Mouse (Mus musculus): ENCODE measurements around the gene Olfr1496. TPM values are rescaled to one million over a fixed set of nuclear protein-coding genes. Genes with fewer than 3 reads are reported as not detected.

Gene Olfr1496
- total RNA-seq (2012; rRNA removed) (not detected in 2 replicates), total RNA-seq (2014; rRNA removed) (not detected in 2 replicates), polyA plus RNA-seq (2012; ENCODE audit: insufficient read length, low read depth) (not detected in 2 replicates)

DNA sequence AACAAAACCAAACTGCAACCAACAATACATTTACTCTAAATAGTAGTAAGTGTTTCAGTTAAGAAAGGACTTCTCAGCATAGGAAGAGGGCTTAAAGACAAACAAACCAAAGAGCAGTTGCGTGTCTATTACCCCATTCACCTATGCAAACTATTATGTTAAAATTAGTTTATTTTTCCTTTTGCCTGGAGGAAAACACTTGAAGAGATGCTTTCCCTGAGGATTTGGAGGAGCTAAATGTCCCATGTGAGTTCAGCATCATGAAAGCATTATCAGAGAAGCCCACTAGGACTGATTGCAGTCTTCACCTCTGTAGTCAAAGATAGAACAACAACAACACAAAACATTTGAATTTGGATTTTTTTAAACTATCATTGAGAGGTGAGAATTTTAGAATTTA is at the start of gene Olfr1496:
TSS of gene Olfr1496 (plus strand) at position 301 of the 400 bp plus-strand sequence.
- Histone ChIP-seq H3K4me3 (replicated peaks in 1 of 3; ENCODE audit: low read depth in 2 of 3, low read length in 2 of 3, poor library complexity in 1 of 3) (no peak within 1 kb of the TSS), H3K4me2 (ENCODE audit: insufficient read depth, low read depth, poor library complexity, severe bottlenecking) (no peak within 1 kb of the TSS), H3K79me2 (replicated peaks; ENCODE audit: control insufficient read depth, extremely low read depth, insufficient read depth, poor library complexity, severe bottlenecking) (no peaks in the 10 kb centered on the region), H3K36me3 (replicated peaks in 1 of 2; ENCODE audit: control insufficient read depth in 1 of 2, insufficient read depth in 1 of 2, low read length in 1 of 2) (no peaks in the 10 kb centered on the region), H3K27me3 (replicated peaks) (no peaks in the 10 kb centered on the region), H3K27ac (ENCODE audit: insufficient read depth, low read depth) (no peak within 1 kb of the TSS), H3K9me3 (replicated peaks; ENCODE audit: low read length) (no peaks in the 10 kb centered on the region), H3K4me1 (ENCODE audit: control insufficient read depth in 1 of 2, insufficient read depth in 2 of 2) (no peaks in the 10 kb centered on the region), H3K9ac (ENCODE audit: insufficient read depth, low read depth) (no peak within 1 kb of the TSS)
- dilution Hi-C loops (cut with MboI; ENCODE audit: extremely low pct_ligation_motif_present, extremely low pct_unique_long_range_greater_than_20kb, low sequenced_read_pairs), result no loop called here
- DNase-seq (ENCODE audit: extremely low read depth), result no peak
- in situ Hi-C loops (cut with MboI; ENCODE audit: low pct_ligation_motif_present, low pct_unique_long_range_greater_than_20kb, low sequenced_read_pairs), result no loop called here
- TF ChIP-seq ZC3H11A (IDR thresholded peaks at IDR 0.05; ENCODE audit: low read depth, low read length) (no peak), MEF2A (IDR thresholded peaks at IDR 0.05; ENCODE audit: borderline replicate concordance, low read depth, low read length) (no peak), JUND (conservative IDR thresholded peaks at IDR 0.05; ENCODE audit: low read depth, low read length) (no peak), SMC3 (IDR thresholded peaks at IDR 0.05; ENCODE audit: low read depth, low read length) (no peak), CHD1 (IDR thresholded peaks at IDR 0.05; ENCODE audit: low read depth, low read length) (no peak), NELFE (IDR thresholded peaks at IDR 0.05; ENCODE audit: low read depth, low read length) (no peak), NRF1 (IDR thresholded peaks at IDR 0.05; ENCODE audit: low read depth, low read length) (no peak), RAD21 (IDR thresholded peaks at IDR 0.05; ENCODE audit: low read depth, low read length) (no peak), TBP (conservative IDR thresholded peaks at IDR 0.05; ENCODE audit: low read depth, low read length) (no peak)

DNA sequence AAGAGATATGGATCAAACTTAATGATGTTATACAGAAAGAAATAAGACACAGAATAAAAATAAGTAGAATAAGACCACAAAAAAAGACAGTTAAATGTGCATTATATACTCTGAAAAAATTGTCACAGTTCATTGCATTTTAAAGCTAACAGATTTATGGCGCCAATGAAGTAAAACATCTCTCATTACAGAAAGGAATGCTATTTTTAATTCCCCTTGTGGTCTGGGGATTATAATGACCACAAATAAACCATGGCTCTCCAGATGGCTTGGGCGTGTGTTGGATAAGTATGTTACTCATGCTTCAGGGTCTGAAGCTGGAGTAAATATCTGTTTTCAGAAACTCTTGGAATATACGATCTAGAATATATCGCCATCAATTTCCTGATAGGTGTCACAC is 38.2 kb upstream of the Olfr1496 start, which contains the start of gene Olfr1494:
TSS of gene Olfr1494 (plus strand) at position 301 of the 400 bp plus-strand sequence.
- Histone ChIP-seq H3K36me3 (replicated peaks in 1 of 2; ENCODE audit: control insufficient read depth in 1 of 2, insufficient read depth in 1 of 2, low read length in 1 of 2) (no peaks in the 10 kb centered on the region), H3K27ac (ENCODE audit: insufficient read depth, low read depth) (no peak within 1 kb of the TSS), H3K4me1 (ENCODE audit: control insufficient read depth in 1 of 2, insufficient read depth in 2 of 2) (no peaks in the 10 kb centered on the region), H3K27me3 (replicated peaks) (no peaks in the 10 kb centered on the region), H3K9ac (ENCODE audit: insufficient read depth, low read depth) (no peak within 1 kb of the TSS), H3K4me2 (ENCODE audit: insufficient read depth, low read depth, poor library complexity, severe bottlenecking) (no peak within 1 kb of the TSS), H3K9me3 (replicated peaks; ENCODE audit: low read length) (no peaks in the 10 kb centered on the region), H3K79me2 (replicated peaks; ENCODE audit: control insufficient read depth, extremely low read depth, insufficient read depth, poor library complexity, severe bottlenecking) (no peaks in the 10 kb centered on the region), H3K4me3 (replicated peaks in 1 of 3; ENCODE audit: low read depth in 2 of 3, low read length in 2 of 3, poor library complexity in 1 of 3) (no peak within 1 kb of the TSS)
- in situ Hi-C loops (cut with MboI; ENCODE audit: low pct_ligation_motif_present, low pct_unique_long_range_greater_than_20kb, low sequenced_read_pairs), result no loop called here
- no peak for TF ChIP-seq NRF1 (IDR thresholded peaks at IDR 0.05; ENCODE audit: low read depth, low read length)
- DNase-seq (ENCODE audit: extremely low read depth), result no peak
- dilution Hi-C loops (cut with MboI; ENCODE audit: extremely low pct_ligation_motif_present, extremely low pct_unique_long_range_greater_than_20kb, low sequenced_read_pairs), result no loop called here

DNA sequence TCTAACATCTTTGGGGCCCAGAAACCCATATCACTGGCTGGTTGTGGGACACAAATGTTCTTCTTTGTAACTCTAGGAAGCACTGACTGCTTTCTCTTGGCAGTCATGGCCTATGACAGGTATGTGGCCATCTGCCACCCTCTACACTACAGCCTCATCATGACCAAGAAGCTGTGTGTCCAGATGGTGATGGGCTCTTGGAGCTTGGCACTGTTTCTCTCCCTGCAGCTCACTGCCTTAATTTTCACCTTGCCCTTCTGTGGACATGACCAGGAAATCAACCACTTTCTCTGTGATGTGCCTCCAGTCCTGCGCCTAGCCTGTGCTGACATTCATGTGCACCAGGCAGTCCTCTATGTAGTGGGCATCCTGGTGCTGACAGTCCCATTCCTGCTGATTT is 28.3 kb upstream of the Olfr1496 start:
- Histone ChIP-seq H3K4me2 (ENCODE audit: insufficient read depth, low read depth, poor library complexity, severe bottlenecking) (no peak overlapping the region), H3K36me3 (replicated peaks in 1 of 2; ENCODE audit: control insufficient read depth in 1 of 2, insufficient read depth in 1 of 2, low read length in 1 of 2) (no peaks in the 10 kb centered on the region), H3K27ac (ENCODE audit: insufficient read depth, low read depth) (no peak overlapping the region), H3K27me3 (replicated peaks) (no peaks in the 10 kb centered on the region), H3K9ac (ENCODE audit: insufficient read depth, low read depth) (no peak overlapping the region), H3K79me2 (replicated peaks; ENCODE audit: control insufficient read depth, extremely low read depth, insufficient read depth, poor library complexity, severe bottlenecking) (no peaks in the 10 kb centered on the region), H3K4me1 (ENCODE audit: control insufficient read depth in 1 of 2, insufficient read depth in 2 of 2) (no peaks in the 10 kb centered on the region), H3K4me3 (replicated peaks in 1 of 3; ENCODE audit: low read depth in 2 of 3, low read length in 2 of 3, poor library complexity in 1 of 3) (no peak overlapping the region), H3K9me3 (replicated peaks; ENCODE audit: low read length) (no peaks in the 10 kb centered on the region)
- TF ChIP-seq ZNF384 (IDR thresholded peaks at IDR 0.05; ENCODE audit: low read depth, low read length) (no peak), MYC (IDR thresholded peaks at IDR 0.05; ENCODE audit: low read depth, low read length) (no peak), UBTF (IDR thresholded peaks at IDR 0.05; ENCODE audit: low read depth, low read length) (no peak), USF2 (conservative IDR thresholded peaks at IDR 0.05; ENCODE audit: low read depth, low read length) (no peak), MXI1 (IDR thresholded peaks at IDR 0.05; ENCODE audit: low read depth, low read length) (no peak), MAX (IDR thresholded peaks at IDR 0.05; ENCODE audit: low read length) (no peak), EP300 (IDR thresholded peaks at IDR 0.05; ENCODE audit: low read length) (no peak), JUND (conservative IDR thresholded peaks at IDR 0.05; ENCODE audit: low read depth, low read length) (no peak), SIN3A (IDR thresholded peaks at IDR 0.05; ENCODE audit: low read length) (no peak), ELF1 (IDR thresholded peaks at IDR 0.05; ENCODE audit: low read depth, low read length) (no peak), RAD21 (IDR thresholded peaks at IDR 0.05; ENCODE audit: low read depth, low read length) (no peak), TCF12 (IDR thresholded peaks at IDR 0.05; ENCODE audit: low read depth, low read length) (no peak)
- dilution Hi-C loops (cut with MboI; ENCODE audit: extremely low pct_ligation_motif_present, extremely low pct_unique_long_range_greater_than_20kb, low sequenced_read_pairs) (no loop called here), in situ Hi-C loops (cut with MboI; ENCODE audit: low pct_ligation_motif_present, low pct_unique_long_range_greater_than_20kb, low sequenced_read_pairs) (no loop called here)
- no peak for DNase-seq (ENCODE audit: extremely low read depth)

Measured in CH12.LX (cell line).